Mouse (Mus musculus): Measurements from ENCODE around the gene Fam240a. TPM values are rescaled to one million over a fixed set of nuclear protein-coding genes. Genes with fewer than 3 reads are reported as not detected.

Fam240a gene
- polyA plus RNA-seq (2011; ENCODE audit: insufficient read length, low read depth, missing spikeins): not detected in 2 replicates

- Histone ChIP-seq H3K4me3 (ENCODE audit: insufficient read depth, low read length) (no peak within 1 kb of the TSS), H3K27ac (ENCODE audit: insufficient read depth, low read length) (no peak within 1 kb of the TSS), H3K4me1 (ENCODE audit: control insufficient read depth, insufficient read depth, low read length) (no peaks in the 10 kb centered on the region)
- no peak for TF ChIP-seq POLR2A (IDR thresholded peaks at IDR 0.05; ENCODE audit: low read depth, low read length)
- TF ChIP-seq CTCF (IDR thresholded peaks at IDR 0.05; ENCODE audit: borderline replicate concordance, insufficient read depth, low read length): no peak
Observed at GRCm38 (mm10) chr9:110916786-110917185, at the start of gene Fam240a. TSS of gene Fam240a (minus strand) at chr9:110916861.

- TF ChIP-seq CTCF (IDR thresholded peaks at IDR 0.05; ENCODE audit: borderline replicate concordance, insufficient read depth, low read length) (no peak), POLR2A (IDR thresholded peaks at IDR 0.05; ENCODE audit: low read depth, low read length) (no peak)
- Histone ChIP-seq H3K4me1 (ENCODE audit: control insufficient read depth, insufficient read depth, low read length) (no peaks in the 10 kb centered on the region), H3K27ac (ENCODE audit: insufficient read depth, low read length) (no peak overlapping the region), H3K4me3 (ENCODE audit: insufficient read depth, low read length) (no peak overlapping the region)
Observed at GRCm38 (mm10) chr9:110965910-110966231, 49.2 kb upstream of the Fam240a start.

DNA sequence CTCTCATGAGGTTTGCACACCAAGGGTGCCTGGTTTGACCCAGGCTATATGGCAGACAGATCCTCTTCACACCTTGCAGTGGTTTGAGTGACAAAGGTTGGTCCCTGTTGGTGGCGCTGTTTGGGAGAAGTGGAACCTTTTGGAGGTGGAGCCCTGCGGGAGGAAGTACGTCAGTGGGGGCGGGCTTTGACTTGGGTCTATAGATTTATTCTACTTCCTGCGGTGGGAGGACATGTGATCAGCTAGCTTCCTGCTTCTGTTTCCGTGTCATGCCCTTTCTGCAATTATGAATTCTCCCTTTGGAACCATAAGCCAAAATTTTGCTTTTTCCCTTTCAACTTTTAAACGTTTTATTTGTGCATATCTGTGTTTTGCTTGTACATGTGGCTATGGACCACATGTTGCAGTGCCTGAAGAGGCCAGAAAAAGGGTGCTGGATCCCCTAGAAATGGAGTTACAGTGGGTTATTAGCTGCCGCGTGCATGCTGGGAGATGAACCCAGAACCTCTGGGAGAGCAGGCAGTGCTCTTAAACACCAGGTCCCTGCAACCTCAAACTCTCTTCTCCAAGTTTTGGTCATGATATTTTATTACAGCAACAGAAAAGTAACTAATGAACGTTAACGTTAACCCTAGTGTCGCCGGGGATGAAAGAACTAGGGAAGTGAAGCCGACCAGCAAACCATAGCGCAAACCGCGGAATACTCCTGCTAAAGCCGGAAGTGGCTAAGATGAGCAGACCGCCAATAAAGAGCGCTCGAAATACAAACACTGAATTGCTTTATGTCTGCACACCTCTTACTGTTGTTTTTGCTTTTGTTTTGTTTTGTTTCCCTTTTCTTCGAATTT, 48.6 kb upstream of the Fam240a start:
- TF ChIP-seq CTCF (IDR thresholded peaks at IDR 0.05; ENCODE audit: borderline replicate concordance, insufficient read depth, low read length) (no peak), POLR2A (IDR thresholded peaks at IDR 0.05; ENCODE audit: low read depth, low read length) (no peak)
- Histone ChIP-seq H3K4me1 (ENCODE audit: control insufficient read depth, insufficient read depth, low read length) (no peaks in the 10 kb centered on the region), H3K27ac (ENCODE audit: insufficient read depth, low read length) (no peak overlapping the region), H3K4me3 (ENCODE audit: insufficient read depth, low read length) (no peak overlapping the region)

DNA sequence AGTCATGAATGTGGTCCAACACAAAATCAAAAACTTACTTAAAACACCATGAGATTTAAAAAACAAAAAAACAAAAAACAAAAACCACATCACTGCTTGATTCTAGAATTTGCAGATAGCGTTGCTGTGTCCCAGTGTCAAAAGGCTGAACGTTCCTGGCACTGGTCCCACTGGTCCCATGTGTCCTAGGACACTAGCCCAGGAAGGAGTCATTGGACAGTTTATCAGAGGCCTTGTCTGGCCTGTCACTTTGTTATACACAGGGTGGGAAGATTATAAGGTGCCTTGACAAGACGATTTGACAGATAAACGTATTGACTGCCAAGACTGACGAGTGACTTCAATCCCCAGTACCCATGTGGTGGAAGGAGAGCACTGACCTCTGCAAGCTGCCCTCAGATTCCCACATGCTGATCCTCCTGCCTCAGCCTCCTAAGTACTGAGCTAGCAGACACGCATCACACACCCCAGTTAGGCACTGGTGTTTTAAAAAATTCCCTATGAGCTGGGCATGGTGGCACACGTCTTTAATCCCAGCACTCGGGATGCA, 47.0 kb upstream of the Fam240a start:
- no peaks in the 10 kb centered on the region for H3K4me1 ChIP-seq (ENCODE audit: control insufficient read depth, insufficient read depth, low read length)
- TF ChIP-seq CTCF (IDR thresholded peaks at IDR 0.05; ENCODE audit: borderline replicate concordance, insufficient read depth, low read length) (no peak), POLR2A (IDR thresholded peaks at IDR 0.05; ENCODE audit: low read depth, low read length) (no peak)
- no peak overlapping the region for H3K4me3 ChIP-seq (ENCODE audit: insufficient read depth, low read length)
- no peak overlapping the region for H3K27ac ChIP-seq (ENCODE audit: insufficient read depth, low read length)

DNA sequence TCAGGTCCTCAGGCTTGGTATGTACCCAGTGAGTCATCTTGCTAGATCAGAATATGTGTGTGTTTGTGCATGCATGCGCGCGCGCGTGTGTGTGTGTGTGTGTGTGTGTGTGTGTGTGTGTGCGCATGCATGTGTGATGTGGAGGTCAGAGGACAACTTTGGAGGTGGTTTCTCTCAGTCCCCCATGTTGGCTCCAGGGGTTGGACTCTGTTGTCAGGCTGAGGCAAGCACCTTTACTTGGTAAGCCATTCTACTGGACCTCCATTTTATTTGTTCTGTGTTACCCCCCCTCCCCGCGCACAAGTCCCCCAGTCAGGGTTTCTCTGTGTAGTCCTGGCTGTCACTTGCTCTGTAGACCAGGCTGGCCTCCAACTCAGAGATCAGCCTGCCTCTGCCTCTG, 44.7 kb upstream of the Fam240a start:
- no peak for TF ChIP-seq CTCF (IDR thresholded peaks at IDR 0.05; ENCODE audit: borderline replicate concordance, insufficient read depth, low read length)
- no peak for TF ChIP-seq POLR2A (IDR thresholded peaks at IDR 0.05; ENCODE audit: low read depth, low read length)

GRCm38 (mm10) chr9:110960230-110961149, 43.8 kb upstream of the Fam240a start:
- TF ChIP-seq POLR2A (IDR thresholded peaks at IDR 0.05; ENCODE audit: low read depth, low read length) (no peak), CTCF (IDR thresholded peaks at IDR 0.05; ENCODE audit: borderline replicate concordance, insufficient read depth, low read length) (no peak)
- Histone ChIP-seq H3K4me3 (ENCODE audit: insufficient read depth, low read length) (no peak overlapping the region), H3K27ac (ENCODE audit: insufficient read depth, low read length) (no peak overlapping the region), H3K4me1 (ENCODE audit: control insufficient read depth, insufficient read depth, low read length) (no peaks in the 10 kb centered on the region)

More for the DNA sequence above, 44.7 kb upstream of the Fam240a start:
- no peak overlapping the region for H3K4me3 ChIP-seq (ENCODE audit: insufficient read depth, low read length)
- H3K27ac ChIP-seq (ENCODE audit: insufficient read depth, low read length): no peak overlapping the region
- no peaks in the 10 kb centered on the region for H3K4me1 ChIP-seq (ENCODE audit: control insufficient read depth, insufficient read depth, low read length)

DNA sequence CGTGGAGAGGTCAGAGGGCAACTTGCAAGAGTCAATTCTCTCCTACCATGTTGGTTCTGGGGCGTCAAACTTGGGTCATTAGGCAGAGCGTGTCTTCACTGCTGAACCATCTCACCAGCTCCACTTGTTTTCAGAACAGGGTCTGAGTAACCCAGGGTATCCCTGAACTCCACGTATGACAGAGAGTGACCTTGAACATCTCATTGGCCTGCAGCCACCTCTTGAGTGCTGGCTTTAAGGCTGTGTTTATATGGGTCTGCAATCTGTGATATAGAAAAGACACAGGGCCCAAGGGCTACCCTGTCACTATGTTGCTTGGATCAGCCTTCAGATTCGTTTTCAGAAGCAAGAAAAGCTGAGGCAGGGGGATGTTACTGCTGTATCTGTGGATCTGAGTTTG, 43.0 kb upstream of the Fam240a start:
- TF ChIP-seq CTCF (IDR thresholded peaks at IDR 0.05; ENCODE audit: borderline replicate concordance, insufficient read depth, low read length) (no peak), POLR2A (IDR thresholded peaks at IDR 0.05; ENCODE audit: low read depth, low read length) (no peak)
- Histone ChIP-seq H3K27ac (ENCODE audit: insufficient read depth, low read length) (no peak overlapping the region), H3K4me3 (ENCODE audit: insufficient read depth, low read length) (no peak overlapping the region), H3K4me1 (ENCODE audit: control insufficient read depth, insufficient read depth, low read length) (no peaks in the 10 kb centered on the region)

- Histone ChIP-seq H3K4me1 (ENCODE audit: control insufficient read depth, insufficient read depth, low read length) (0 out of 2 replicates have a peak, but pooled peaks cover 2% of the 10 kb centered on the region), H3K27ac (ENCODE audit: insufficient read depth, low read length) (no peak overlapping the region), H3K4me3 (ENCODE audit: insufficient read depth, low read length) (no peak overlapping the region)
- TF ChIP-seq POLR2A (IDR thresholded peaks at IDR 0.05; ENCODE audit: low read depth, low read length) (no peak), CTCF (IDR thresholded peaks at IDR 0.05; ENCODE audit: borderline replicate concordance, insufficient read depth, low read length) (no peak)
Observed at GRCm38 (mm10) chr9:110955962-110956361, 39.3 kb upstream of the Fam240a start.

GRCm38 (mm10) chr9:110954681-110955445, 38.2 kb upstream of the Fam240a start:
- no peak overlapping the region for H3K4me3 ChIP-seq (ENCODE audit: insufficient read depth, low read length)
- no peak overlapping the region for H3K27ac ChIP-seq (ENCODE audit: insufficient read depth, low read length)
- TF ChIP-seq CTCF (IDR thresholded peaks at IDR 0.05; ENCODE audit: borderline replicate concordance, insufficient read depth, low read length) (no peak), POLR2A (IDR thresholded peaks at IDR 0.05; ENCODE audit: low read depth, low read length) (no peak)
- 0 out of 2 replicates have a peak, but pooled peaks cover 2% of the 10 kb centered on the region for H3K4me1 ChIP-seq (ENCODE audit: control insufficient read depth, insufficient read depth, low read length)

All from embryonic fibroblast, embryonic 13.5 days (primary cell).